Mouse (Mus musculus): Measurements from ENCODE around the gene Cnpy1. TPM values are rescaled to one million over a fixed set of nuclear protein-coding genes. Genes with fewer than 3 reads are reported as not detected.

Gene Cnpy1
- polyA plus RNA-seq, 1 experiment from 2014 or later, result 0.39 TPM

DNA sequence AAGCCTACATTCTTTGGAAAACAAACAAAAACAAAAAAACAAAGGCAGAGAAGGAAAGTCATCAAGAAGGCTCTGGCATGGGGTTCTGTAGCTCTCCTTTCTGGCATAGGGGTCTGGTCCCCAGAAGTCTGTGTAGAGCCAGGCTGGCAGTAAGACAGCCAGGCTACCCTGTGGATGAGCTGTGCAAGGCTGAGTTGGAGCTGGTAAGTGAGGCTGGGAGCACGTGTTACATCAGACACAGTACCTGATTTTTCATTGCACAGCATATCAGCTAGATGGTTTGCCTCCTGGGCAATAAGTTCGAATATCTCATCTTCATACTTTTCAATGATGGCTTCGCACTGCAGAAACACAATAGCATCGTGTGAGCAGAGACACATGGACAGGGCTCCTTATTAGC, 38.6 kb downstream of the Cnpy1 start:
- Histone ChIP-seq H3K27me3 (replicated peaks) (peaks cover 65% of the 10 kb centered on the region), H3K36me3 (no peaks in the 10 kb centered on the region), H3K4me1 (peaks cover 4% of the 10 kb centered on the region; the same call in 1 of the 2 replicates), H3K27ac (no peak overlapping the region), H3K9ac (no peak overlapping the region), H3K9me3 (no peaks in the 10 kb centered on the region), H3K4me2 (no peak overlapping the region), H3K4me3 (replicated peaks) (no peak overlapping the region)
- whole genome bisulfite sequencing, result 58% methylated on average over 4 of the region's 4 CpGs
- ATAC-seq (ENCODE audit: insufficient read depth, low FRiP score, low read depth), result no peak

DNA sequence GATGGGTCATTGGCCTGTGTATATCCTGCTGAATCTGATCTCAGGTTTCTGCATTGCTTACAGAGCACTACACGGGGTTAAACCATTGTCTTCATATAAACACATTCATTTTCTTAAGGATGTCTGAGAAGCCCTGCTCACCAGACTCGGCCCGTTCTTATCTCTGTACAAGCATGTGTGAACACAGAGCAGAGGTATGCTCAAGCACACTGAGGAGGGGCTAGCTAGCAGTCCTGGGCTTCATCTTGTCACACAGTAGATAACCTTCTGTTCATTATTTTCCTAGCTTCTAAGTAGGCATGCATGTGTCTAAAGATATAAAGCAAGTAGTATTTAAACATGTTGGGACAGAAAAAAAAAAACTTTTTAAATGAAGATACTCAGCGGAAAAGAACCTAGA, 39.2 kb downstream of the Cnpy1 start:
- Histone ChIP-seq H3K36me3 (no peaks in the 10 kb centered on the region), H3K27ac (no peak overlapping the region), H3K9ac (no peak overlapping the region), H3K4me1 (peaks cover 4% of the 10 kb centered on the region; the same call in 1 of the 2 replicates), H3K4me2 (no peak overlapping the region), H3K4me3 (replicated peaks) (no peak overlapping the region), H3K27me3 (replicated peaks) (peaks cover 59% of the 10 kb centered on the region), H3K9me3 (no peaks in the 10 kb centered on the region)
- WGBS, result 27% methylated on average over 4 of the region's 4 CpGs
- no peak for ATAC-seq (ENCODE audit: insufficient read depth, low FRiP score, low read depth)

DNA sequence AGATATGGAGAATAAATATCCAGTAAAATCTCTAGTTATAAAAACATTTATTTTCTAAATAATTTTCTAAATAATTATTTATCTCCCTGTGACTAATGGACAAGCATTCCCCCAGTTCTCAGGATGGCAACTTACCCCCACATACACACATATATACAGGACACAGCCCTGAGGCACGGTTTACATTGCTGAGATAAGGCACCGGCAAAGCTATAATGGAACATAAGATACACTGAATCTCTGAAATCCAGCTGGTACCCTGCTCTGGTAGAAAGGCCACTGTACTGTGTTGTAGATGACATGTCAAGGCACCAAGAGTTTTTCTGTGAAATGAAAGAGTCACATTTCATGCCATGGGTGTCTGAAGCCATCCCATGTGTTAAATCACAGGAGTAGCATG, 40.9 kb downstream of the Cnpy1 start:
- no peaks in the 10 kb centered on the region for H3K9me3 ChIP-seq
- 45% methylated on average over 2 of the region's 2 CpGs for WGBS
- no peak for ATAC-seq (ENCODE audit: insufficient read depth, low FRiP score, low read depth)
- H3K27me3 ChIP-seq (replicated peaks), result peaks cover 52% of the 10 kb centered on the region
- H3K4me1 ChIP-seq, result peaks cover 3% of the 10 kb centered on the region; the same call in 1 of the 2 replicates
- H3K4me3 ChIP-seq (replicated peaks), result no peak overlapping the region
- no peak overlapping the region for H3K9ac ChIP-seq
- H3K4me2 ChIP-seq, result no peak overlapping the region
- no peaks in the 10 kb centered on the region for H3K36me3 ChIP-seq
- no peak overlapping the region for H3K27ac ChIP-seq

DNA sequence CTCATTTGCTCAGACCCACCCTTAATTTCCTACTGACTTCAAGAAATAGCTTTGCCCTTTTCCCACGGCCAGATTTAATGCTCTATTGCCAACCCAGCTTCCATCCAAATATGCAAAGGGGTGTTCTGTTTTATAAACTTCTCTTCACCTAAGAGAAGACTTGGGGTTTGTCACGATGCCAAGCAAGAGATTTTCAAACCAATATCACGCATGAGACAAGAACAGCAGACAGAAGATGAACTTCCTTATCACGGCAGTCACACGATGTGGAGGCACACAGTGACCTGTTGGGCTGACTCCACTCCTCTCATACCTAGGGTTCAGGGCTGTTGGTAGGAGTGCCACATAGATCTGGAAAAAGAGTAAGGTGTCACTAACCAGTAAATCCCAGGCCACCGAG, 42.5 kb downstream of the Cnpy1 start:
- no peak overlapping the region for H3K4me2 ChIP-seq
- WGBS, result 71% methylated on average over 6 of the region's 6 CpGs

DNA sequence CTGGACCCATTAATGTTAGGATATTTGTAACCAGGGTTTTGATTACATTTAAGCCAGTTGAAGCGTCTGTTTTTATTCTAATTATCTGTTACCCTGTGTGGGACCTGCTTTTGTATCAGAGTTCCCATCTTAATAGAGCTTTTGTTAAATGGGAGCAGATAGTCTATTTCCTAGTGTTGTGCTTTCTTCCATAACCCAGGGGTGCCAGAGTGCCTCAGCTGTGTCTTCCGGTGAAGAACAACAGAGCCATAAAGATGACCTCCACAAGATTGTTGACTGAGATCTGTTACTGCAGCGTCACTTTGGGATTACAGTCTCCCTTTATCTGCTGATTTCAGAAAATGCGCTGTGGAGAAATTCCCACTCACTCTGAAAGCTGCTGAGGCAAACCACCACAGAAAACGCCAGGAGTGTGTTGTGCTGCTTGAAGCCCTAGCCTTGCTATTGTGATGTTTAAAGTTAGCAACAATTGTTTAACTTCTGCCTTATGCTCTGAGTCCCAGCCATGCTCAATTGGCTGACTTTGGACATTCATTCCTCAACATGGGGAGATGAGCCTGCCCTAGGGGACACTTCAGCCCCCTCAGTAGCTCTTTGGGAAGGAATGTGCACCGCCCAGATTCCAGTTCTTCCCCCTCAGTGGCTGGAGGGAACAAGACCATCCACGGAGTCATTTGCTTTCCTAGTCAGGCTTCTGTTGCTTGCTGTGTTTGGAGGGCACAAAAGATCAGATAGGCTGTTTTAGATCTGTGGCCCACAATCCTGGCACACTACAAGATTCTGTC, 46.3 kb downstream of the Cnpy1 start:
- no peaks in the 10 kb centered on the region for H3K4me1 ChIP-seq
- peaks cover 15% of the 10 kb centered on the region; the same call in 1 of the 2 replicates for H3K27me3 ChIP-seq (replicated peaks)
- H3K9ac ChIP-seq, result no peak overlapping the region
- no peaks in the 10 kb centered on the region for H3K36me3 ChIP-seq
- no peaks in the 10 kb centered on the region for H3K9me3 ChIP-seq
- no peak overlapping the region for H3K4me3 ChIP-seq (replicated peaks)
- WGBS, result 41% methylated on average over 7 of the region's 7 CpGs
- no peak for ATAC-seq (ENCODE audit: insufficient read depth, low FRiP score, low read depth)
- no peak overlapping the region for H3K4me2 ChIP-seq
- no peak overlapping the region for H3K27ac ChIP-seq

More for the DNA sequence above, 42.5 kb downstream of the Cnpy1 start:
- H3K9ac ChIP-seq, result no peak overlapping the region
- ATAC-seq (ENCODE audit: insufficient read depth, low FRiP score, low read depth), result no peak
- H3K27me3 ChIP-seq (replicated peaks), result peaks cover 36% of the 10 kb centered on the region
- H3K4me3 ChIP-seq (replicated peaks), result no peak overlapping the region
- no peak overlapping the region for H3K27ac ChIP-seq
- no peaks in the 10 kb centered on the region for H3K36me3 ChIP-seq
- no peaks in the 10 kb centered on the region for H3K4me1 ChIP-seq
- H3K9me3 ChIP-seq, result no peaks in the 10 kb centered on the region

DNA sequence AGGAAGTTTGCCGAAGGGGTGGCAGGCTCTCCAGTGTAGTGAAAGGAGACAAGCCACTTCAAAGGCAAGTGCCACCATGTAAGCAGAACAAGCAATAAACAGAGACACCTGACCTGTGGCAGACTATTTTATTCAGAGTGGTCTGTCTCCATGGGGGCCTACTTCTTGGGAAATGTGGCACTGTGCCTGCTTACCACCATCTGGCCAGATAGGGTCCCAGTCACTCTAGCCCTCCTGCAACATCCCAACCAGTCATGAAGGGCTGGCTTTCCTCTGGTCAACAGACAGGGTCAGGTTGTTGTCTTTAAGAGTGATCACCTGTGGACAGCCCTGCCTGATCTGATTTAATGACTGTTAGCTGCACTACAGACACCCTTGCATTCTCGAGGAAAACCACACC, 50.1 kb downstream of the Cnpy1 start:
- Histone ChIP-seq H3K9ac (no peak overlapping the region), H3K9me3 (no peaks in the 10 kb centered on the region), H3K36me3 (no peaks in the 10 kb centered on the region), H3K27ac (no peak overlapping the region), H3K4me3 (replicated peaks) (no peak overlapping the region), H3K4me1 (no peaks in the 10 kb centered on the region), H3K27me3 (replicated peaks) (no peaks in the 10 kb centered on the region), H3K4me2 (no peak overlapping the region)
- WGBS, result 41% methylated on average over 2 of the region's 2 CpGs
- no peak; the same call in 1 of the 2 replicates for ATAC-seq (ENCODE audit: insufficient read depth, low FRiP score, low read depth)

DNA sequence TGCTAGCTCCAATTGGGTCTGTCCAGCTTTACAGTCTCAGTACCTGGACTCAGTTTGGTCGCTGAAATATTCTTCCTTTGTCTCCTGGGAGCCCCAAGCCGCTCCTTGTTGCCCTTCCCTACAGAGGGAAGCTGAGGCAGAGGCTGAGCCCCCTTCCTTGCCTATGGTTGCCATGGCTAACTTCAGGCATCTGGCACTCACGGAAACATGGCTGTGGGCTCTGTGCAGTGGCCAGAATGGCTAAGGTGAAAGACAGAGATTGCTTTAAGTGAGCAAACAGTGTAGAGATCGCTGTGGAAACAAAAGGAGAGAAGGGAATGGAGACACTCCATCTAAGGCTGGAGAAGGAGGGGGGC, 53.5 kb downstream of the Cnpy1 start:
- no peak overlapping the region for H3K27ac ChIP-seq
- H3K4me1 ChIP-seq, result no peaks in the 10 kb centered on the region
- H3K9me3 ChIP-seq, result no peaks in the 10 kb centered on the region
- H3K27me3 ChIP-seq (replicated peaks), result no peaks in the 10 kb centered on the region
- no peak overlapping the region for H3K4me2 ChIP-seq
- H3K9ac ChIP-seq, result no peak overlapping the region
- ATAC-seq (ENCODE audit: insufficient read depth, low FRiP score, low read depth), result no peak
- H3K36me3 ChIP-seq, result no peaks in the 10 kb centered on the region
- 60% methylated on average over 4 of the region's 4 CpGs for WGBS
- H3K4me3 ChIP-seq (replicated peaks), result no peak overlapping the region

DNA sequence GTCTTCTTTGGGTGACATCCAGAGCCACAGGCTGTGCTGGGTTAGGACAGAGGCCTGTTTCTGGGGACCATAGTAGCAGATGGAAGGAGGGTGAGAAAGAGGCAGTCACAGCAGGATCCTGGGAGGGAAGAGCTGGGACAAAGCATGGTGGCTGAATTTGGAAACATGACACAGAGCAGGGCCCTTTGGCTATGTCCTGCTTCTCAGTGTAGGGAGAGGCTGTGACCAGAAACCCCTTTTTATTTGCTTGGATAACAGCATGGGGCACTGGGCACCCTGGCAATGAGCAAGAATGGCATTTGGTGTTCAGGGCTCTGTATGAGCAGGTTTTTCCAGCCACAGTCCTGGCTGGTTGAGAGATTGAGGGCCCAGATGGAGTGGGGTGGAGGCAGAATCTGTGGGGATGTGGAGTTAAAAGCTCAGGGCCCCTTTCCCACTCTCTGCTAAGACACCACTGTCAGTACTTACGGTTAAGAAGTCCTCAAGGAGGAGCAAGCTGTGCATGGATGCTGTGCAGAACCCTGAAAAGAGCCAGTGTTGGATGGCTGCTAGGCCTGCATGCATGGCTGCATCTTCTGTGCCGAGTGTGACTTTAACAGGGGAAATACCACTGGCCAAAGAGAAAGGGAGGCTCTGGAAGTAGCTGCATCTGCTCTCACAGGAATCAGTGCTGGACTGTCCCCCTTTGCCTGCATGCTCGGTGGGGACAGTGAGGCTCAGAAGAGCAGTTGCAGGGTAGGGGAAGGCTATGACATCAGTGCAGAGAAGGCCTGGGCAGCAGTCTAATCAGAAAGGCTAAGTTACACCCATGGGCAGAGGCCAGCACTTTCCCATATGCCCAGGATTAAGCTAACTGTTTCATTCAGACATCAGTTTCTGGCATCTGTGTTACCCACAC, 54.2 kb downstream of the Cnpy1 start:
- no peaks in the 10 kb centered on the region for H3K4me1 ChIP-seq
- H3K36me3 ChIP-seq, result no peaks in the 10 kb centered on the region
- no peaks in the 10 kb centered on the region for H3K27me3 ChIP-seq (replicated peaks)
- H3K4me2 ChIP-seq, result no peak overlapping the region
- no peak for ATAC-seq (ENCODE audit: insufficient read depth, low FRiP score, low read depth)
- no peak overlapping the region for H3K27ac ChIP-seq
- no peak overlapping the region for H3K4me3 ChIP-seq (replicated peaks)
- no peak overlapping the region for H3K9ac ChIP-seq
- 51% methylated on average over 3 of the region's 3 CpGs for WGBS
- H3K9me3 ChIP-seq, result no peaks in the 10 kb centered on the region

DNA sequence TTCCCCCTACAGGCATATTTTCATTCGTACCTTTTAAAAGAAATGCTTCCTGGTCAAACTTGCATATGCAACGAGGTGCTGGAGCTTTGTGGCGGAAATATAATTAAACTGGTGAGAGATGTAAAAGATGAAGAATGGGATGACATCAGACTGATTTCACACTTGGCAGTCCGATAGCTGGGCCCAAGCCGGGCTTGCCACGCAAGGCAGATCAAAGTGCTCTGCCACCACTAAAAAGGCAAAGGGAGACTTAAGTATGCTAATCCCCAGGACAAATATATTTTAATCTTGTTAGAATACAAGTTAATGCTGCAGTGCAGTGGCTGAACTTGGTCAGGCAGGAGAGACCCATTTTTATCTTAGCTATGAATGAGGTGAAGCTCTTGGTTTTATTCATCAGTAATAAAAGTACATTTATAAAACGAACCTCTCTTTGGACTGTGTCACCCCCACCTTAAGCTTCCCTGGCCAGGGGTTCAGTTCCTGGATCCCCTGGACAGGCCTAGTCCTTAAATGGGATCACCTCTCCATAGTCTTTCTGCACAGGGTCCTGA, 66.3 kb downstream of the Cnpy1 start:
- no peak for ATAC-seq (ENCODE audit: insufficient read depth, low FRiP score, low read depth)
- 34% methylated on average over 7 of the region's 7 CpGs for WGBS
- Histone ChIP-seq H3K27ac (no peak overlapping the region), H3K9me3 (no peaks in the 10 kb centered on the region), H3K9ac (no peak overlapping the region), H3K4me3 (replicated peaks) (no peak overlapping the region), H3K36me3 (no peaks in the 10 kb centered on the region), H3K27me3 (replicated peaks) (peaks cover 56% of the 10 kb centered on the region), H3K4me1 (no peaks in the 10 kb centered on the region), H3K4me2 (no peak overlapping the region)

DNA sequence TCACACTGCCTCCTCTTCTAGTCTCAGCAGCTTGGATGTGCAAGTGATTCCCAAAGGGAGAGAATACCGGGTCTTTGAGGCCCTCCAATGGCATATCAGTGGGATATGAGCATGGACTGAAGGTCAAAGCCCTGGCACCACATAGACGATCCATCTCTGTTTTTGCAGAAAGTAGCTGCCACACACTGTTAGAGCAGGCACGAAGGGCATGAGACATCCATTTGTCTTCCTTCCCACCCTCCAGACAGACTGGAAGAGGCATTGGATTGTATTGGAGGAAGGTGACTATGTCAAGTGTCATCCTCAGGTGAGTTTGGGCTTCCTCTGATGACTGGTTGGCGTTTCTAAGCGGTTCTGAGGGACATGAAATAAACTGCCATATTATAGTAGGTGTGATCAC, 67.3 kb downstream of the Cnpy1 start:
- H3K36me3 ChIP-seq, result no peaks in the 10 kb centered on the region
- H3K4me1 ChIP-seq, result no peaks in the 10 kb centered on the region
- H3K4me2 ChIP-seq, result no peak overlapping the region
- H3K27ac ChIP-seq, result no peak overlapping the region
- peaks cover 66% of the 10 kb centered on the region for H3K27me3 ChIP-seq (replicated peaks)
- no peak for ATAC-seq (ENCODE audit: insufficient read depth, low FRiP score, low read depth)
- no peak overlapping the region for H3K9ac ChIP-seq
- no peaks in the 10 kb centered on the region for H3K9me3 ChIP-seq
- WGBS, result 28% methylated on average over 5 of the region's 5 CpGs
- H3K4me3 ChIP-seq (replicated peaks), result no peak overlapping the region

DNA sequence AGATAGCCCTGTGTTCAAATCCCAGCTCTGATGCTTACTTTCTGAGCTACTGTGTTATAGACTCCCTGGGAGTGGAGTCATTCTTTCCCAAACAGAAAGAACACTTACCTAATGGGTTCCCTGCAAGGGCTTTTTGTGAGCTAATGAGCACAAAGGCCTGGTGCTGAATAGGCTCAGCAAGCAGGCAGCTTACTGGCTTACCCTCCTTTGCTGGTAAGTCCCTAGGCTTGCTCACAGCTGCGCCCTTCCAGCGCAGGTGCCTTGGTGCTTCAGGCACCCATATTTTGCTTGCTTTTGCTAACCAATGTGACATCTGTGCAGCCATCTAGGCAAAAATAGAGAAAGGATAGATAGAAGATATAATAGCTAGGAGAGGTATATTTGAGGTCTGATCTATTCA, 69.0 kb downstream of the Cnpy1 start:
- Histone ChIP-seq H3K4me3 (replicated peaks) (no peak overlapping the region), H3K9ac (no peak overlapping the region), H3K27me3 (replicated peaks) (peaks cover 81% of the 10 kb centered on the region), H3K27ac (no peak overlapping the region), H3K36me3 (no peaks in the 10 kb centered on the region), H3K4me1 (no peaks in the 10 kb centered on the region), H3K9me3 (no peaks in the 10 kb centered on the region), H3K4me2 (no peak overlapping the region)
- no peak for ATAC-seq (ENCODE audit: insufficient read depth, low FRiP score, low read depth)
- 3% methylated on average over 2 of the region's 2 CpGs for whole genome bisulfite sequencing

DNA sequence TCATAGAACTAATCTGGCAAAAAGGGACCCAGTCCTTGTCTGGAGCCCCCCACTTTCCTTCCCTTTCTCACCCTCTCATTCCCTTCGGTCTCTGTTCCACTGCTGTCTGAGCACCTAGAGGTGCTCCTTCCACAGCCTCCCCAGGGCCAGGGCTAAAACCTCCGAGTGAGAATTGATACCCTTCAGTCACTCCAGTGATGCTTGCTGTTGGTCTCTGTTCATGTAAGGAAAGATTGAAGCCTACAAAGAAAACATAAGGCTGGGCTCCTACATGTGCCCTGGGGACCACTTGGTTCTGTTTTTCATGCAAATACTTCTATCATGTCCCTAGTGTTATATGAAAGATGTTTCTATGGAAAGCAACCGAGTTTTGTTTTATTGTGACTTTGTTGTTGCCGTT, 69.6 kb downstream of the Cnpy1 start:
- Histone ChIP-seq H3K27me3 (replicated peaks) (peaks cover 84% of the 10 kb centered on the region), H3K9ac (no peak overlapping the region), H3K9me3 (no peaks in the 10 kb centered on the region), H3K4me1 (no peaks in the 10 kb centered on the region), H3K27ac (no peak overlapping the region), H3K36me3 (no peaks in the 10 kb centered on the region), H3K4me3 (replicated peaks) (no peak overlapping the region), H3K4me2 (no peak overlapping the region)
- ATAC-seq (ENCODE audit: insufficient read depth, low FRiP score, low read depth), result no peak
- WGBS, result 12% methylated on average over 4 of the region's 4 CpGs
